Mouse (Mus musculus) kidney, postnatal 0 days (tissue): Measurements from ENCODE around the gene Wdr18. TPM values are rescaled to one million over a fixed set of nuclear protein-coding genes. Genes with fewer than 3 reads are reported as not detected.

Experiments used
- ATAC-seq: fragments of 200-750 bp; cut with Nextera tagmentation; replicated peaks from 2 replicates; pipeline ENCODE4 v1.8.0; 2017; ENCODE audit warnings: low read depth, moderate number of reproducible peaks, moderate TSS enrichment, moderate library complexity; ENCODE audit not compliant: low FRiP score
- DNase-seq: peaks from one replicate; pipeline ENCODE4 v3.0.0-alpha.2; 2016; ENCODE audit warnings: low spot score
- H3K27ac ChIP-seq: fragments of 300-500 bp; sonication (generic); 2 replicates; pipeline ENCODE4 v1.5.1; 2014; ENCODE audit warnings: mild to moderate bottlenecking
- H3K27me3 ChIP-seq: fragments of 300-500 bp; sonication (generic); 2 replicates; pipeline ENCODE4 v1.6.1; 2014; ENCODE audit warnings: low read length, mixed read lengths; ENCODE audit not compliant: insufficient read depth
- H3K36me3 ChIP-seq: fragments of 300-500 bp; sonication (generic); 2 replicates; pipeline ENCODE4 v1.6.1; 2014; ENCODE audit warnings: low read length, mixed read lengths; ENCODE audit not compliant: insufficient read depth
- H3K4me1 ChIP-seq: fragments of 300-500 bp; sonication (generic); replicated peaks from 2 replicates; pipeline ENCODE4 v1.6.1; 2014; ENCODE audit warnings: antibody characterized with exemption, low read length, mixed read lengths; ENCODE audit not compliant: insufficient read depth
- H3K4me2 ChIP-seq: fragments of 300-500 bp; sonication (generic); 2 replicates; pipeline ENCODE4 v1.6.1; 2014; ENCODE audit warnings: mild to moderate bottlenecking, low read length, moderate library complexity, mixed read lengths
- H3K4me3 ChIP-seq: fragments of 300-500 bp; sonication (generic); replicated peaks from 2 replicates; pipeline ENCODE4 v1.5.1; 2014; ENCODE audit warnings: low read depth, low read length
- H3K9ac ChIP-seq: fragments of 300-500 bp; sonication (generic); 2 replicates; pipeline ENCODE4 v1.6.1; 2014; ENCODE audit warnings: low read depth, low read length
- H3K9me3 ChIP-seq: fragments of 300-500 bp; sonication (generic); replicated peaks from 2 replicates; pipeline ENCODE4 v1.6.1; 2016; ENCODE audit warnings: low read length, inconsistent platforms, mixed read lengths
- CTCF ChIP-seq: IDR thresholded peaks from 2 replicates; pipeline ENCODE4 v1.5.1; 2016; ENCODE audit warnings: antibody characterized with exemption, low read depth, mild to moderate bottlenecking, moderate library complexity
- WGBS: fragments of 180-500 bp; shearing (Covaris S2); extraction: QIAGEN DNeasy Blood & Tissue Kit; methylation state at CpG from one replicate; pipeline ENCODE4 v1.1.7; 2014; 5-methylcytosine and 5-hydroxymethylcytosine counted together
- polyA plus RNA-seq: library from polyadenylated mRNA; unstranded; fragments of >200 nt; fragmentation: Nextera tagmentation; extraction: Ambion mirVana; gene quantifications from 2 replicates; pipeline ENCODE4 v1.2.1, GENCODE M21; 2015

Wdr18 gene
- polyA plus RNA-seq, 1 experiment from 2014 or later = 78.9 TPM

DNA sequence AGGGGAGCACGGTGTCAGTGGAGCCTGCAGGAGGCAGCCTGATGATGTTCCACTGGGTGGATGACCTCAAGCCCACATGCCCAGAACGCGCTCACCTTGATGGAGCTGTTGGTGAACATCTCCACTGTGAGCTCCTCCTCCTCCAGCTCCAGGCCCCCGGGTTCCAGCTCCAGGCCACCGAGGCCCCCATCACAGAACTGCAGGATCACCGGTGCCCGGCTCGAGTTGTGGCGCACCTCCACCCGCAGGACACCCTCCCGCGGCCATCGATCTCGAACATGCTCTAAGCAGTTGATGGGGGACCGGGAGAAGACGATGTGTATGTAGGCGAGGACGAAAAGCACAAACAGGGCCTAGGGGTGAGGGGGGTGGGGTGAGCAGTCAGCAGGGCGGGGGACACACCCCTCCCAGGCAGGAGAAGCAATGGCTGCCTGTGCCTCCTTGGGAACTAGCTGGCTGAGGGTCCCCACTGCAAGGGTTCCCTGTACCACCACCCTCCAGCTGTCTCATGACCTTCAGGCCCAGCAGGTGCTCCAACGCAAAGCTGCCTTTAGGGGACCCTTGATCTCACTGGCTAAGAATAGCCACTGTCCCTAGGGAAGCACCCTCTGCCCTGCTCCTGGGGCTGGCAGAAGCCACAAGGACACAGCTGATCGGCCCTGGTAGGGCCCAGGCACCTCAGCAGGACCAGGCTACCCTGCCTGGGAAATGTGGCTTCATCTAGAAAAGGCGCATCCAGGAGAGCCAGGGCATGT, 19.6 kb downstream of the Wdr18 start:
- TF ChIP-seq CTCF = no peak
- no peak overlapping the region for H3K4me2 ChIP-seq
- no peak overlapping the region for H3K27ac ChIP-seq
- H3K27me3 ChIP-seq = no peaks in the 10 kb centered on the region
- no peak overlapping the region for H3K9ac ChIP-seq
- WGBS = 91% methylated on average over 22 of the region's 22 CpGs
- H3K36me3 ChIP-seq = peaks cover 44% of the 10 kb centered on the region
- H3K4me3 ChIP-seq = no peak overlapping the region
- H3K9me3 ChIP-seq = no peaks in the 10 kb centered on the region
- H3K4me1 ChIP-seq = peaks cover 12% of the 10 kb centered on the region
- DNase-seq (no peak), ATAC-seq (no peak)

DNA sequence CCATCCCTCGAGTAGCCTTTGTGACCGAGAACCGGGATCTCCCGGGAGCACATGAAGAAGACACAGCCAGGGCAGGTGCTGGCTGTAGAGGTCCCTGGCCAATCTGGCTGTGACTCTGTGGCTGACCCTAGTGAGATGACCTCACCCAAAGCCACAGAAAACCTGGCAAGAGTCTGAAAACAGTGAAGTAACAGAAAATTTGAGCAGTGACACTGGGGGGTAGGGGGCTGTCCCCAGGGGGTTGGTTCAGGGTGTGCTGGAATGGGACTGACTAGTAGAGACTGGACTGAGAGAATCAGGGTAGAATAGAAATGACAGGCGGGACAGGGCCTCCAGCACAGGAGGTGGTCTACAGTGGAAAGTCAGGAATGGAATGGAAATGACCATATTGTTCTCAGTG, 23.3 kb downstream of the Wdr18 start:
- DNase-seq = peak; percentile 8
- H3K4me2 ChIP-seq = peak overlapping the region; percentile 87
- 67% methylated on average over 5 of the region's 5 CpGs for WGBS
- TF ChIP-seq CTCF = no peak
- H3K27me3 ChIP-seq = no peaks in the 10 kb centered on the region
- peaks cover 29% of the 10 kb centered on the region for H3K4me1 ChIP-seq
- peak overlapping the region; percentile 63 for H3K4me3 ChIP-seq
- peak overlapping the region; percentile 98; the same call in 1 of the 2 replicates for H3K27ac ChIP-seq
- no peaks in the 10 kb centered on the region for H3K9me3 ChIP-seq
- no peak for ATAC-seq
- peaks cover 14% of the 10 kb centered on the region for H3K36me3 ChIP-seq
- peak overlapping the region; percentile 90 for H3K9ac ChIP-seq

DNA sequence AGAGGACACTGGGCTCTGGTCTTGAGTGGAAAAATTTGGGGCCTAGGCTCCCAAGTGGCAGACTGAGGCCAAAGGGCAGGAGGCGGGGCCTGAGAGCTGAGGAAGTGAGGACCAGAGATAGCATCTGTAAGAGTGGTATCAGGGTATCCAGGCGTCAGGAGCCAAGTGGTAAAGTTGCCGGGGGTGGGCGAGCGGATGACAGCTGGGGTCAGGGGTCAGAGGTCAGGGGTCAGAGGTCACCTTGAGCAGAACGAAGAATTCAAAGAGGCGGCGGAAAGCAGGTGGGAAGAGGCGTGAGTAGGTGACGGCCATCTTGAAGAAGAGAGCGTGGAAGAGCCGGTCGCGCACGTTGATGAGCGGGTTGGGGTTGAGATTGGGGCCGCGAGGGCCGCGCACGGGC, 23.7 kb downstream of the Wdr18 start:
- peak overlapping the region; percentile 98 for H3K27ac ChIP-seq
- TF ChIP-seq CTCF = no peak
- WGBS = 1% methylated on average over 9 of the region's 21 CpGs
- H3K4me1 ChIP-seq = peaks cover 30% of the 10 kb centered on the region
- H3K4me3 ChIP-seq = peak overlapping the region; percentile 63
- DNase-seq = peak; percentile 66
- H3K9me3 ChIP-seq = no peaks in the 10 kb centered on the region
- H3K27me3 ChIP-seq = no peaks in the 10 kb centered on the region
- peak overlapping the region; percentile 90 for H3K9ac ChIP-seq
- ATAC-seq = no peak; the same call in 1 of the 2 replicates
- H3K36me3 ChIP-seq = peaks cover 11% of the 10 kb centered on the region; the same call in 1 of the 2 replicates
- peak overlapping the region; percentile 87 for H3K4me2 ChIP-seq

DNA sequence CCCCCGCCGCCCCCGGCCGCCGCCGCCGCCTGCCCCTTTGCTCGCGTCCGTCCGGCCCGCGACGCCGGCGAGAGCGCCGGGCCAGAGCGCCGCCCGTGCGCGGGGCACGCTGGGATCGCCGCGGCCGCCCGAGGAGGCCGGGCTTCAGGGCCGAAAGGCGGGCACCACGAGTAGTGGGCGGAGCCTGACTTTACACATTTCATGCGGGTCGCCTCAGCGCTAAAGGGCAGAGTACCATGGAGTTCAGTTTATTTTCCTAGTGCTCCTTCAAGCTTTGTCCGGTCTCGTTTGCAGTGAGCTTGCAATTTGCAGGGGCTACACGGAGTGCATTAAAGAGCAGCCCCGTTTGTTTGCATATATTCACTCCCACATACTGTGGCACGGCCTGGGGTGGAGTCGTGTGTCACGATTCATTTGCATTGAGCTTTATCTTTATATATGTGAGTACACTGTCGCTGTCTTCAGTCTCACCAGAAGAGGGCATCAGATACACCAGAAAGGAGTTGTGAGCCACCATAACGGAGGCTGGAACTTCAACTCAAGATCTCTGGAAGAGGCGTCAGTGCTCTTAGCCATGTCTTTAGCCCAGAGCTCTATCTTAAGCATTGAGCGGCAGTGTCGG, 24.4 kb downstream of the Wdr18 start, which contains the start of gene Tmem259:
Gene Tmem259, minus strand, starts transcription at position 136 of the 622 bp plus-strand sequence.
- peaks cover 33% of the 10 kb centered on the region for H3K4me1 ChIP-seq
- ATAC-seq = peak; percentile 70
- peak within 1 kb of the TSS; percentile 63 for H3K4me3 ChIP-seq
- peak within 1 kb of the TSS; percentile 87 for H3K4me2 ChIP-seq
- peak; percentile 96 for DNase-seq
- peak; percentile 84 for TF ChIP-seq CTCF
- 0 out of 2 replicates have a peak, but pooled peaks cover 4% of the 10 kb centered on the region for H3K36me3 ChIP-seq
- H3K9me3 ChIP-seq = no peaks in the 10 kb centered on the region
- no peaks in the 10 kb centered on the region for H3K27me3 ChIP-seq
- peak within 1 kb of the TSS; percentile 98 for H3K27ac ChIP-seq
- H3K9ac ChIP-seq = peak within 1 kb of the TSS; percentile 90
- under 1% methylated on average over 49 of the region's 49 CpGs for WGBS

DNA sequence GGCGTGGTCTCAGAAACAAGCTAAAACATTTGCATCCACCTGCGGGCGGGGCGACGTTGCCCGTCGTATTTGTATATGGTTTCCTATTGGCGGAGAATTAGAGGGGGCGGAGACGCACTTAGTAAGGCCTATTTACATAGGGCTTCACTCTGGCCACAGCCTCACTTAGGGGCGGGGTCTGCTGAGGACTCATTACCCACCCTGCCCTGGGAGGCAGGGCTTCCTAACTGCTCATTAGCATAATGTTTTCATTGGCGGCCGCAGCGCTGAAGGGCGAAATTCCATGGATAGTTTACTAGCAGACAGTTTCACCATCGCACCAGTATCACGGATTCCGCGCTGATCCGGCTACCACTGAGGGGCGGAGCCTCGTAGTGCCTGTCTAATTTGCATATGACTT, 24.9 kb downstream of the Wdr18 start:
- Histone ChIP-seq H3K9me3 (no peaks in the 10 kb centered on the region), H3K27me3 (no peaks in the 10 kb centered on the region), H3K4me2 (peak overlapping the region; percentile 87), H3K27ac (peak overlapping the region; percentile 98), H3K4me1 (peaks cover 38% of the 10 kb centered on the region), H3K36me3 (0 out of 2 replicates have a peak, but pooled peaks cover 2% of the 10 kb centered on the region), H3K9ac (peak overlapping the region; percentile 90), H3K4me3 (peak overlapping the region; percentile 63)
- no peak for TF ChIP-seq CTCF
- under 1% methylated on average over 22 of the region's 22 CpGs for WGBS
- ATAC-seq (peak; percentile 92), DNase-seq (peak; percentile 100)
